Mouse (Mus musculus) olfactory bulb, adult 2 months (tissue): ENCODE data around the gene Mcl1. TPM values are rescaled to one million over a fixed set of nuclear protein-coding genes. Genes with fewer than 3 reads are reported as not detected.

Experiments used
- H3K27ac ChIP-seq: fragments of 200-500 bp; 2 replicates; pipeline ENCODE4 v1.5.1; 2012; ENCODE audit warnings: low read depth, low read length; ENCODE audit not compliant: insufficient read depth
- H3K4me1 ChIP-seq: fragments of 200-500 bp; 2 replicates; pipeline ENCODE4 v1.6.1; 2012; ENCODE audit warnings: low read length; ENCODE audit not compliant: control insufficient read depth, insufficient read depth
- H3K4me3 ChIP-seq: fragments of 200-500 bp; 2 replicates; pipeline ENCODE4 v1.5.1; 2012; ENCODE audit warnings: mild to moderate bottlenecking, low read depth, low read length, moderate library complexity; ENCODE audit not compliant: insufficient read depth
- CTCF ChIP-seq: fragments of 200-500 bp; IDR thresholded peaks from 2 replicates; pipeline ENCODE4 v1.5.1; 2012; ENCODE audit warnings: low read depth, mild to moderate bottlenecking, low read length, moderate library complexity; ENCODE audit not compliant: insufficient read depth
- POLR2A ChIP-seq: fragments of 200-500 bp; IDR thresholded peaks from 2 replicates; pipeline ENCODE4 v1.6.1; 2012; ENCODE audit warnings: mild to moderate bottlenecking, low read depth, low read length, moderate library complexity; ENCODE audit not compliant: insufficient read depth
- whole genome bisulfite sequencing: fragments of 180-500 bp; shearing (Covaris S2); methylation state at CpG from one replicate; pipeline ENCODE4 v1.1.7; 2018; 5-methylcytosine and 5-hydroxymethylcytosine counted together
- polyA plus RNA-seq: library from polyadenylated mRNA; stranded (reverse); fragments of >200 nt; gene quantifications from 2 replicates; pipeline ENCODE4 v1.2.4, GENCODE M21; 2012; ENCODE audit warnings: low replicate concordance; ENCODE audit not compliant: missing spikeins, insufficient read depth, insufficient read length

The Mcl1 gene
- polyA plus RNA-seq, 1 experiment = 245 TPM

DNA sequence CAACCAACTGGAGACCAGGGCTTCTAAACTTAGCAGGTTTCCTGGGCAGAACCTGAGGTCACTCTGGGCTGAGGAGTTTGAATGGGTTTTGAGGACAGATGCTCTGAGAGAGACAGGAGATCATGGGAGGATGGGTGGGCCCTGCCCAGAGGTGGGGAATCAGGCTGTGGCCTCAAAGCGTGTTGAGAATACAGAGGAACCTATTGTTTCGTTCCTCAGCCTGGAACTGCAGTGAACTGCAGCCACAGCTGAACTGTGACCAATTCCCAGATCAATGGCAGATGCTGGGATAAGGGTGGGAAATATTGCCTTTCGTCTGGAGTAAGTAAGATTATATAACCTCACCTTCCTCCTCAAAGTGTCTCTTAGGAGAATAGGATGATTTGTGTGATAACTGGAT lies 37.2 kb downstream of the Mcl1 start:
- 0 out of 2 replicates have a peak, but pooled peaks cover 2% of the 10 kb centered on the region for H3K4me1 ChIP-seq
- no peak overlapping the region for H3K27ac ChIP-seq
- WGBS = 75% methylated on average over 3 of the region's 3 CpGs
- no peak overlapping the region for H3K4me3 ChIP-seq
- TF ChIP-seq POLR2A (no peak), CTCF (no peak)

DNA sequence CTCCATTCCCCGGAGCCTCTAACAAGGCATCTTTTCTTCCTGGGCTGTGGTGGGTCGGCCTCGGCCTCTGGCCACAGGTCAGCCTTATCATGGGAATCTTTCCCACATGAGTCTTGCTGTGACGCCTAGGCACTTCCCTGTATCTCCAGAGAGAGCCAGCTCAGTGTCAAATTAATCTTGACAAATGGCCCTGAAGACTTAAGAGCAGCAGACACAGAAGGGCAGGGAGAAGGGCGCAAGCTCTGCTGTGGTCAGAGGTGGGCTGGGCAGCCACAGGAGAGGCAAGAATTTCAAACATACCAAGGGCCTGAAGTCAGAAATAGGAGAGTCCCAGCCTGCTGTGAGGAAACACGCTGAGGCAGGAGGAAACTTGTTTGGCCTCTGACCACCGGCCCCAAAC lies 37.8 kb downstream of the Mcl1 start:
- Histone ChIP-seq H3K4me1 (0 out of 2 replicates have a peak, but pooled peaks cover 2% of the 10 kb centered on the region), H3K27ac (no peak overlapping the region), H3K4me3 (no peak overlapping the region)
- TF ChIP-seq POLR2A (no peak), CTCF (no peak)
- 68% methylated on average over 7 of the region's 7 CpGs for WGBS

DNA sequence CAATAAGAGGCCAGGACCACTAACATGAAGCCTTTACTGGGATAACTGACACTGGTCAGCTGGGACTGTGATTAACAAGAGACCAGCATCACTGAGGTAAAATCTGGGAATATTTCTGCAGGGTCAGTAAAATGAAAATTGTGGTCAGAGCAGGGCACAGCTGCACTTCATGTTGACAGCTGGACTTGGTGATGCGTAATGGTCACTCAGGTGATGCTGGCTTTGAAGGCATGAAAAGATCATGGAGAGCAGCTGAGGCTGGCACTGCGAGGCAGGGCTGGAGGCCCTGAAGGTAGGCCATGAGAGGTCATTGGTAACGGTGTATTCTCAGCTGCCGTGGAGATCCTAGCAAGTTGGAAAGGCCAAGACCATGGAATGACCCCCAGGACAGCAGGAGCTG lies 39.7 kb downstream of the Mcl1 start:
- peaks cover 9% of the 10 kb centered on the region for H3K4me1 ChIP-seq
- no peak for TF ChIP-seq POLR2A
- H3K27ac ChIP-seq = no peak overlapping the region
- H3K4me3 ChIP-seq = no peak overlapping the region
- WGBS = 95% methylated on average over 4 of the region's 4 CpGs

DNA sequence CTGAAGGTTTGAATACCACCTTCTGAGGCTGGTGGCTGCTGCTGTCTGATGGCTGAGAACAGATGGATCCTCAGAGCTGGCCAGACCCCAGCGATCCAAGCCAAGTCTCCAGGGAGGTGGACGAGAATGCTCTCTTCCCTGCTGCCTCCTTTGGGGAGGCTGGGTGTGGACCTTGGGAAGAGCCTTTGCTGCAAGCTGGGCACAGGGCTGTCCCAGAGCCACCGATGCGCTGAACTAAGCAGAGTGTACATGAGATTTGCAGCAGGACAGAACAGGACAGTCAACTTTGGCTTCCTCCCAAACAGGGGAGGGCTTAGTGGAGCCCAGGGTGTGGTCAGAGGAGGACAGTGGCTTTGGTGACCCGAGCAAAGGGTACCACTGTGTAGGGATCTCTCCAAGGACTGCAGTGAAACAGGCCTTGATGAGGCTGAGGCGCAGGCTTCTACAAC lies 41.7 kb downstream of the Mcl1 start:
- WGBS = 77% methylated on average over 6 of the region's 6 CpGs
- Histone ChIP-seq H3K27ac (no peak overlapping the region), H3K4me1 (peaks cover 9% of the 10 kb centered on the region), H3K4me3 (no peak overlapping the region)
- TF ChIP-seq POLR2A (no peak), CTCF (no peak)

DNA sequence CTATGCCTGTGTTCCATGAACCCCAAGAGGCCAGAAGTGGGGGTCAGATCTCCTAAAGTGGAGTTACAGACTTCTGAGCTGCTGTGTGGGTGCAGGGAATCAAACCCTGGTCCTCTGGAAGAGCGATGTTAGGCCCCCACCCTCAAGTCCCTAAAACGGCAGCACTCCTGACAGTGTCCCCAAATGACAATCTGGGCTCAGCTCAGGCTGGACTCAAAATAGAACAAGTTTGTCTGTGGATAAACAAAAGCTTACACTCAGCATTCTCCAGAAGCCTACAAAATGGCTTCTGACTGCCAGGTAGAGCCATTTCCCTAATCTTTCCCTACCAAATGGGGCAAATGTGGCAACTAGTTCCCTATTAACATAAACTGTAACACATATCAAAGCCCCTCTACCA lies 42.5 kb downstream of the Mcl1 start:
- Histone ChIP-seq H3K27ac (no peak overlapping the region), H3K4me3 (no peak overlapping the region), H3K4me1 (peaks cover 6% of the 10 kb centered on the region)
- 79% methylated on average over 2 of the region's 2 CpGs for WGBS
- TF ChIP-seq POLR2A (no peak), CTCF (no peak)

DNA sequence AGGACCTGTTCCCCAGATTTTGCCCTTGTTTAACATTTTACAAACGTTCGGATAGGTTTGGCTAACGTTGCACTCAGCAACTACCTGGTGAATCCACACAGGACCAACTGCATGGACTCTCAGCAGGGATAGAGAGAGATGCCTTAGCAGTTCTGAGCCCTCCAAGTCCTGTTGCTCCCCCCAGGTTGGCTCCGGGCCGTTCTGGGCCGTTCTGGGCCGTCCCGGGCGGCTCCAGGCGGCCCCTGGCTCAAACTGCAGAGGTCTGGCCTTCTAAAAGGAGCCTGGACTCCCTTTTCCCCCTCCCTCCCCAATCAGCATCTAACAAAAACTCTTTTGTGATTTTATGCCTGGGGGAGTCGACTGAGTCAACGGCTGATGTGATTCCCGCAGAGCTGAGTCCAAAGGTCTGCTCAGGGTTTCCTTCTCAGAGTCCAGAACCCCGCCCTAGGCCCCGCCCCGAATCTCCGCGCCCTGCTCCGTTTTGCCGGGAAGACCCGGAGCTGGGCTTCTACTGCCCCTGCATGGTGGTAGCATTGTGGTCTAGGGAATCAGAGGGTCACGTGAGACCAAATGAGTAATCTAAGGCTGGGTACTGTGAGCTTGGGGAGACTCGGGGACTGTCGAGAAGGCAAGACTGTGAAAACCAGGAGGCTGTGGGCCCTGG lies 43.4 kb downstream of the Mcl1 start:
- Histone ChIP-seq H3K4me1 (peaks cover 6% of the 10 kb centered on the region), H3K27ac (peak overlapping the region; percentile 29; the same call in 1 of the 2 replicates), H3K4me3 (peak overlapping the region; percentile 21)
- TF ChIP-seq POLR2A = no peak
- TF ChIP-seq CTCF = no peak
- 10% methylated on average over 24 of the region's 24 CpGs for WGBS

DNA sequence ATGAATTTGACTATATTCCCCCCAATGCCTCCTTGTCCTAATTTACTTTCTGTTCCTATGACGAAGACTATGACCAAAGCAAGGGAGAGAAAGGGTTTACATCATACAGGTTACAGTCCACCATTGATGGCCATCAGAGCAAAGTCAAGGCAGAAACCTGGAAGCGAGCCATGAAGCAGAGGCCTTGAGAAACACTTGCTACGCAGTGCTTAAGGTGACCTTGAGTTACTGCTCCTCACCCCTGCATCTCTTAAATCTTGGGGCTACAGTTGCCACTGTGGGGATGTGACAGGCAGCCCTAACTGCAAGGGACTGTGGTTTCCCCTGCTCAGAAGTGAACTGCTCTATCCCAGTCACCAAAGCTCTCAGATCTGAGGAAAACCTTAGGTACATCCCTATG lies 44.7 kb downstream of the Mcl1 start:
- TF ChIP-seq POLR2A (no peak), CTCF (no peak)
- 97% methylated on average over 3 of the region's 3 CpGs for WGBS
- Histone ChIP-seq H3K4me3 (no peak overlapping the region), H3K27ac (no peak overlapping the region), H3K4me1 (peaks cover 6% of the 10 kb centered on the region)

DNA sequence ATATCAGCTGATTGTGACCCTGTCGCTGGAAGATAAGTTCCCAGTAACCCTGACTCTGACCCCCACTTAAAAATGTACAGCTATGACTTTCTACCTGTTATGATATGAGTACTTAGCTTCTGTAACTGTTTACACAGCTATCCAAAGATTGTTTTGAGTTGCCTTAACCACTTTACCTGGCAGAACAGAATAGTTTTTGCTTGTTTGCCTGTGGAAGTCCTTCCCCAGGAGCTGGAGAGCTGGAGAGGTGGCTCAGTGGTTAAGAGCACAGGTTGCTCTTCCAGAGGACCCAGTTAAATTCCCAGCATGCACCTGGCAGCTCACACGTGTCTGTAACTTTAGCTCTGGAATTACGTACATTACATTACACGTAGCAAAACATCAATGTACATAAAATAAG lies 46.0 kb downstream of the Mcl1 start:
- Histone ChIP-seq H3K4me3 (no peak overlapping the region), H3K4me1 (peaks cover 6% of the 10 kb centered on the region), H3K27ac (no peak overlapping the region)
- no peak for TF ChIP-seq CTCF
- no peak for TF ChIP-seq POLR2A
- WGBS = 92% methylated on average over 4 of the region's 4 CpGs

DNA sequence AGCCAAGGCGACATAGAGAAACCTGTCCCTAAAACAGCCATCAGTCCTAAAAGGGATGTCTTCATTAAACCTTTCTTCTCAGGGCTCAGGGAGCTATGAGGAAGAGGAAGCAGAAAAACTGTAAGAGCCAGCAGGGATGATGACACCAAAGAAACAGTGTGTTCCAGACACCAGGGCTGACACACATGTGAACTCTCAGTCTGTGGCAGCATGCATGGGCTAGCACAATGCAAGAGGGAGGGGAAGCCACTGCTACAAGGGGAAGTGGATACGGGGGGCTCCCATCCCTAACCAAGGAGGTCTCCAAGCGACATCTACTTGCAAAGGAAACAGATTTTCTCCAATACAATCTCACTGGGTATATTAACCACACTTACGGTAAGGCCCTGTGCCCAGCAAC lies 47.7 kb downstream of the Mcl1 start:
- TF ChIP-seq CTCF (no peak), POLR2A (no peak)
- Histone ChIP-seq H3K4me1 (peaks cover 6% of the 10 kb centered on the region), H3K4me3 (no peak overlapping the region), H3K27ac (no peak overlapping the region)
- WGBS = 94% methylated on average over 4 of the region's 4 CpGs

DNA sequence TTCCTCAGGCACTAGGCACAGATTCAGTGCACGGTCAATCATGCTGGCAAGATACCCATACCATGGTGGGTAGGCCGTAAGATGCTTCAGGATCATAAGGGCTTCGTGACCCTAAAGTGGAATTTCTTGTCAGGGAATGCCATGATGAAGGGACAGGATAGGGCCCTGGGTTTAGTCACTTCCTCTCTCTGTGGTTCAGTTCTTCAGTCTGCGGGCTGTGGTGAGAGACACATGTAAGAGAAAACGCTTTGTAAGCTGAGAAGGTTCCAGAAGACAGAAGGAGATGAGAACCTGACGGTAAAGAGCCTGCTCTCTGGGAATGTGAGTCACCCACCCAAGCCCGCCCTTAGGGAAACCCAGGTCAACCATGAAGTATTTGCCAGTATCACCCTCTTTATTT lies 48.9 kb downstream of the Mcl1 start:
- TF ChIP-seq POLR2A (no peak), CTCF (no peak)
- WGBS = 91% methylated on average over 7 of the region's 7 CpGs
- Histone ChIP-seq H3K4me1 (no peaks in the 10 kb centered on the region), H3K4me3 (no peak overlapping the region), H3K27ac (no peak overlapping the region)
